Mouse (Mus musculus) lung, embryonic 15.5 days (tissue): ENCODE results near the gene Adamts17. TPM values are rescaled to one million over a fixed set of nuclear protein-coding genes. Genes with fewer than 3 reads are reported as not detected.

ENCODE experiments used
- ATAC-seq: fragments of 200-750 bp; cut with Nextera tagmentation; 2 replicates; pipeline ENCODE4 v1.8.0; 2017; ENCODE audit warnings: moderate number of reproducible peaks, borderline replicate concordance; ENCODE audit not compliant: low FRiP score, low TSS enrichment; ENCODE audit errors: extremely low read depth
- H3K27ac ChIP-seq: fragments of 300-500 bp; sonication (generic); 2 replicates; pipeline ENCODE4 v1.5.1; 2015; ENCODE audit warnings: moderate library complexity, mild to moderate bottlenecking, inconsistent platforms
- H3K27me3 ChIP-seq: fragments of 300-500 bp; sonication (generic); 2 replicates; pipeline ENCODE4 v1.6.1; 2015; ENCODE audit warnings: inconsistent platforms
- H3K36me3 ChIP-seq: fragments of 300-500 bp; sonication (generic); 2 replicates; pipeline ENCODE4 v1.6.1; 2015; ENCODE audit warnings: inconsistent platforms
- H3K4me1 ChIP-seq: fragments of 300-500 bp; sonication (generic); 2 replicates; pipeline ENCODE4 v1.6.1; 2015; ENCODE audit warnings: inconsistent platforms
- H3K4me2 ChIP-seq: fragments of 300-500 bp; sonication (generic); 2 replicates; pipeline ENCODE4 v1.6.1; 2015; ENCODE audit warnings: inconsistent platforms, mild to moderate bottlenecking, moderate library complexity
- H3K4me3 ChIP-seq: fragments of 300-500 bp; sonication (generic); 2 replicates; pipeline ENCODE4 v1.5.1; 2015; ENCODE audit warnings: mild to moderate bottlenecking, inconsistent platforms
- H3K9ac ChIP-seq: fragments of 300-500 bp; sonication (generic); 2 replicates; pipeline ENCODE4 v1.6.1; 2015; ENCODE audit warnings: inconsistent platforms
- H3K9me3 ChIP-seq: fragments of 300-500 bp; sonication (generic); 2 replicates; pipeline ENCODE4 v1.6.1; 2016; ENCODE audit warnings: inconsistent platforms
- WGBS: fragments of 180-500 bp; shearing (Covaris S2); methylation state at CpG from one replicate; pipeline ENCODE4 v1.1.7; 2015; 5-methylcytosine and 5-hydroxymethylcytosine counted together
- polyA plus RNA-seq: library from polyadenylated mRNA; unstranded; fragments of >200 nt; fragmentation: Nextera tagmentation; extraction: Ambion mirVana; gene quantifications from 2 replicates; pipeline ENCODE4 v1.2.1, GENCODE M21; 2015

The Adamts17 gene
- polyA plus RNA-seq, 1 experiment from 2014 or later: 13.2 TPM

GRCm38 (mm10) chr7:66982084-66982483 lies 142.5 kb downstream of the Adamts17 start:
- no peaks in the 10 kb centered on the region for H3K27me3 ChIP-seq
- H3K4me3 ChIP-seq: no peak overlapping the region
- H3K36me3 ChIP-seq: no peaks in the 10 kb centered on the region; the same call in 1 of the 2 replicates
- no peak overlapping the region for H3K4me2 ChIP-seq
- no peak for ATAC-seq
- no peak overlapping the region for H3K27ac ChIP-seq
- H3K9me3 ChIP-seq: no peaks in the 10 kb centered on the region
- H3K9ac ChIP-seq: no peak overlapping the region
- no peaks in the 10 kb centered on the region for H3K4me1 ChIP-seq
- WGBS: 68% methylated on average over 5 of the region's 5 CpGs

DNA sequence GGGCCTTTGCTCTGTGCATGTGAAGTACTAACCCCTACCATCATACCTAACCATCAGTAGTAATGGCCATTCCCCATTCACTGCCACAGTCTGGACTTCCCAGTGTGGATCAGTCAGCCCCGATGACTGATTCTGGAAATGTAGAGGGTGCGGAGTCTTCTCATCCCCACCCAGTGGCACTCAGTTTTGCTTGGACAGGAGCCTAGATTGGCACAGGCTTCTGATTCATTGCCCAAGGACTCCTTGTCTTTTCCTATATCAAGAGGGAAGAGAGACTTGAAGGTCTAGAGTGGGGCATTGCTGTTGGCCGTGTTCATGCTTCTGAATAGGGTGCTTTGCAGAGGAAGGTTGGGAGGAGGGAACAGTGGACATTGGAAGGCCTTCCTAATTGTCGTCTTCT lies 148.1 kb downstream of the Adamts17 start:
- Histone ChIP-seq H3K27ac (no peak overlapping the region), H3K4me2 (no peak overlapping the region), H3K4me3 (no peak overlapping the region), H3K36me3 (no peaks in the 10 kb centered on the region; the same call in 1 of the 2 replicates), H3K4me1 (peaks cover 15% of the 10 kb centered on the region), H3K9me3 (no peaks in the 10 kb centered on the region), H3K9ac (no peak overlapping the region), H3K27me3 (no peaks in the 10 kb centered on the region)
- ATAC-seq: no peak
- WGBS: 93% methylated on average over 4 of the region's 4 CpGs

GRCm38 (mm10) chr7:66988441-66988840 lies 148.9 kb downstream of the Adamts17 start:
- WGBS: 57% methylated on average over 3 of the region's 3 CpGs
- peak; percentile 21; the same call in 1 of the 2 replicates for ATAC-seq
- no peaks in the 10 kb centered on the region; the same call in 1 of the 2 replicates for H3K36me3 ChIP-seq

GRCm38 (mm10) chr7:66989357-66990045 lies 150.0 kb downstream of the Adamts17 start:
- no peaks in the 10 kb centered on the region for H3K27me3 ChIP-seq
- H3K4me2 ChIP-seq: no peak overlapping the region
- peak overlapping the region; percentile 54 for H3K27ac ChIP-seq
- no peaks in the 10 kb centered on the region for H3K9me3 ChIP-seq
- ATAC-seq: peak; percentile 81
- peaks cover 15% of the 10 kb centered on the region for H3K4me1 ChIP-seq
- H3K4me3 ChIP-seq: no peak overlapping the region
- no peak overlapping the region for H3K9ac ChIP-seq
- H3K36me3 ChIP-seq: no peaks in the 10 kb centered on the region
- WGBS: 43% methylated on average over 3 of the region's 3 CpGs

More at GRCm38 (mm10) chr7:66988441-66988840, 148.9 kb downstream of the Adamts17 start:
- Histone ChIP-seq H3K4me2 (no peak overlapping the region), H3K9ac (no peak overlapping the region), H3K4me1 (peaks cover 15% of the 10 kb centered on the region), H3K9me3 (no peaks in the 10 kb centered on the region), H3K27me3 (no peaks in the 10 kb centered on the region), H3K4me3 (no peak overlapping the region), H3K27ac (peak overlapping the region; percentile 54)

- H3K9me3 ChIP-seq: no peaks in the 10 kb centered on the region
- WGBS: 81% methylated on average over 6 of the region's 6 CpGs
- no peak overlapping the region for H3K4me2 ChIP-seq
- H3K4me3 ChIP-seq: no peak overlapping the region
- H3K36me3 ChIP-seq: no peaks in the 10 kb centered on the region
- H3K27ac ChIP-seq: no peak overlapping the region
- H3K27me3 ChIP-seq: no peaks in the 10 kb centered on the region
- H3K9ac ChIP-seq: no peak overlapping the region
- no peaks in the 10 kb centered on the region for H3K4me1 ChIP-seq
- no peak for ATAC-seq
These were observed 159.3 kb downstream of the Adamts17 start for GRCm38 (mm10) chr7:66998821-66999220.

GRCm38 (mm10) chr7:67003648-67004047 lies 164.1 kb downstream of the Adamts17 start:
- Histone ChIP-seq H3K4me2 (no peak overlapping the region), H3K27ac (no peak overlapping the region), H3K9ac (no peak overlapping the region), H3K9me3 (no peaks in the 10 kb centered on the region), H3K36me3 (peaks cover 5% of the 10 kb centered on the region; the same call in 1 of the 2 replicates), H3K4me1 (no peaks in the 10 kb centered on the region), H3K4me3 (no peak overlapping the region), H3K27me3 (no peaks in the 10 kb centered on the region)
- 57% methylated on average over 1 of the region's 1 CpGs for WGBS
- ATAC-seq: no peak

- peaks cover 5% of the 10 kb centered on the region; the same call in 1 of the 2 replicates for H3K36me3 ChIP-seq
- no peaks in the 10 kb centered on the region for H3K9me3 ChIP-seq
- no peak overlapping the region for H3K27ac ChIP-seq
- ATAC-seq: no peak
- H3K27me3 ChIP-seq: no peaks in the 10 kb centered on the region
- H3K9ac ChIP-seq: no peak overlapping the region
- no peak overlapping the region for H3K4me2 ChIP-seq
- no peaks in the 10 kb centered on the region for H3K4me1 ChIP-seq
- no peak overlapping the region for H3K4me3 ChIP-seq
- 92% methylated on average over 5 of the region's 5 CpGs for WGBS
These were observed 164.7 kb downstream of the Adamts17 start for GRCm38 (mm10) chr7:67004220-67004619.

- WGBS: 89% methylated on average over 5 of the region's 5 CpGs
- no peaks in the 10 kb centered on the region for H3K27me3 ChIP-seq
- H3K36me3 ChIP-seq: peaks cover 5% of the 10 kb centered on the region; the same call in 1 of the 2 replicates
- ATAC-seq: no peak
- H3K4me1 ChIP-seq: peaks cover 9% of the 10 kb centered on the region; the same call in 1 of the 2 replicates
- H3K4me3 ChIP-seq: no peak overlapping the region
- H3K4me2 ChIP-seq: no peak overlapping the region
- H3K9me3 ChIP-seq: no peaks in the 10 kb centered on the region
- H3K27ac ChIP-seq: no peak overlapping the region
- H3K9ac ChIP-seq: no peak overlapping the region
These were observed 170.3 kb downstream of the Adamts17 start for GRCm38 (mm10) chr7:67009841-67010240.

DNA sequence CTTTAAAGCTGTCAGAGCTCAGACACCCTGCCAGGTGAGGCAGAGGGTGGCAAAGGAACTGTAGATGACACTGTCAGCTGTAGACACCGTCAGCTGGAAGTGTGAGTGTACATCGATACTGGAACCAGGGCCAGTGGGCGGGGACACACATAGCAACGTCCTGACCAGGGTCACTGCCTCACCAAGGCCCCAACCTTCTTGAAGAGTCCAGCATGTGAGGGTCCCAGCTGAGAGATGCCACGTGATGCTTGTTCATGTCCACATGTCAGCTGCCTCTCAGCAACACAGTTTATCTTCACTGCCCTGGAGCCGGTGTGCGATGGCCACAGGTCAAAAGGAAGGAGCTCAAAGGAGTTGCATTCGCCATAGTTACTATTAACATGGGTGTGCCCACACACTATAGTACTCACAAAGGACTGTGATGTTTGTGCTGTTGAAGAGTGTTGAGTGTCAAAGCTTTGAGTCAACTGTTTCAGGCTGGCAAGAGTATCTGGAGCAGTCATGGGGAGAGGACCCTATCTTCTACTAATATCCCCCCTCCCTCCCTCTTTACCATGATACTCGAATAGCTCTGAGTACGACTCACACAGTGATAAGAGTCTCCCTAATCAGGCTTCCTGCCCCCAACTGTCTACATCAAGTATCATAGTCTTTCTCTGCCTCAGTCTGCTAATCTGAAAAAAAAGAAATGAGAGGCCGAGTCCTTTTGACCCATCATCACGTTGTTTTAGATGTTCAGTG lies 172.6 kb downstream of the Adamts17 start:
- no peak overlapping the region for H3K4me3 ChIP-seq
- no peaks in the 10 kb centered on the region for H3K9me3 ChIP-seq
- H3K27ac ChIP-seq: no peak overlapping the region
- no peak overlapping the region for H3K9ac ChIP-seq
- peaks cover 9% of the 10 kb centered on the region; the same call in 1 of the 2 replicates for H3K4me1 ChIP-seq
- peak; percentile 46 for ATAC-seq
- H3K4me2 ChIP-seq: no peak overlapping the region
- no peaks in the 10 kb centered on the region for H3K36me3 ChIP-seq
- no peaks in the 10 kb centered on the region for H3K27me3 ChIP-seq
- 51% methylated on average over 12 of the region's 12 CpGs for WGBS

DNA sequence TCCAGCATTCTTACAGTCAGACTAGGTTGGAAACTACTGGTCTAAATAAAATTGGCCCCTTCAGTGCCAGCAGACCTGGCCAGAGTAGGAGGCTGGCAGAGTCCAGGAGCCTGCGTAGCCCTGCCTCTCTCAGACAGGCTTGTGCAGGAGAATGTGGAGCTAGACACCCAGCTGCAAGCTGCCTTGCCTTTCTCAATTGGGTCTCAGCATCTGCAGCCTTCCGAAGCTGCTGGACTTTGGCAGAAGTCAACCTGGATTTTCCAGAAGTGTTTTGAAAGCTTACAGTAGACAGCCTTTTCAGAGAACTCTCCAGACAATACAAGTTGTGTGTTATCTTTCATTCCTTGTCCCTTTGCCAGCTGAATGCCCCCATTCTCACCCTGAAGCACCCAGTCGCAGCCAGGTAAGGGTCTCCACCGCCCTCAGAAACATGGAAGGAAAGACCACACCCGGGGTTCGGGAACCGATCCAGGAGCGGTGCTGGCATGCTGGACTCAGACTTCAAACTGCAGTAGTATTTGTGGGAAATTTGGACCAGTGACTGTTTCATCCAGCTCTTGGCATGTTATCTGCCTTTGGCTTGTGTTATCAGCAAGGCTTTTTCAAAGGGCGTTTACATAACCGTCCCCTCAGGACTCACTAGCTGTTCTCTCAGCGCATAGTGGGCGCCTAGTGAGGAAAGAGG lies 173.8 kb downstream of the Adamts17 start:
- no peak for ATAC-seq
- Histone ChIP-seq H3K27ac (no peak overlapping the region), H3K4me1 (peaks cover 9% of the 10 kb centered on the region; the same call in 1 of the 2 replicates), H3K4me3 (no peak overlapping the region), H3K36me3 (no peaks in the 10 kb centered on the region), H3K9me3 (no peaks in the 10 kb centered on the region), H3K4me2 (no peak overlapping the region), H3K9ac (no peak overlapping the region), H3K27me3 (no peaks in the 10 kb centered on the region)
- WGBS: 61% methylated on average over 12 of the region's 12 CpGs

GRCm38 (mm10) chr7:67019937-67020336 lies 180.4 kb downstream of the Adamts17 start:
- Histone ChIP-seq H3K4me2 (no peak overlapping the region), H3K9ac (no peak overlapping the region), H3K27ac (no peak overlapping the region), H3K27me3 (no peaks in the 10 kb centered on the region), H3K9me3 (no peaks in the 10 kb centered on the region), H3K4me3 (no peak overlapping the region), H3K36me3 (no peaks in the 10 kb centered on the region), H3K4me1 (0 out of 2 replicates have a peak, but pooled peaks cover 7% of the 10 kb centered on the region)
- ATAC-seq: no peak
- WGBS: 69% methylated on average over 3 of the region's 3 CpGs
